Mouse (Mus musculus) hindbrain, embryonic 15.5 days (tissue): ENCODE data around the gene Sbno2. TPM values are rescaled to one million over a fixed set of nuclear protein-coding genes. Genes with fewer than 3 reads are reported as not detected.

ENCODE experiments used
- ATAC-seq: fragments of 200-750 bp; cut with Nextera tagmentation; 2 replicates; pipeline ENCODE4 v1.8.0; 2017; ENCODE audit warnings: low read depth, moderate number of reproducible peaks, moderate TSS enrichment; ENCODE audit not compliant: low FRiP score
- H3K27ac ChIP-seq: fragments of 300-500 bp; sonication (generic); replicated peaks from 2 replicates; pipeline ENCODE4 v1.5.1; 2015; ENCODE audit warnings: mild to moderate bottlenecking, inconsistent platforms
- H3K27me3 ChIP-seq: fragments of 300-500 bp; sonication (generic); 2 replicates; pipeline ENCODE4 v1.6.1; 2015; ENCODE audit warnings: control low read depth, inconsistent platforms
- H3K36me3 ChIP-seq: fragments of 300-500 bp; sonication (generic); 2 replicates; pipeline ENCODE4 v1.6.1; 2015; ENCODE audit warnings: control low read depth, inconsistent platforms
- H3K4me1 ChIP-seq: fragments of 300-500 bp; sonication (generic); replicated peaks from 2 replicates; pipeline ENCODE4 v1.6.1; 2015; ENCODE audit warnings: control low read depth, inconsistent platforms
- H3K4me2 ChIP-seq: fragments of 300-500 bp; sonication (generic); 2 replicates; pipeline ENCODE4 v1.6.1; 2015; ENCODE audit warnings: moderate library complexity, mild to moderate bottlenecking, inconsistent platforms
- H3K4me3 ChIP-seq: fragments of 300-500 bp; sonication (generic); 2 replicates; pipeline ENCODE4 v1.5.1; 2015; ENCODE audit warnings: mild to moderate bottlenecking, inconsistent platforms
- H3K9ac ChIP-seq: fragments of 300-500 bp; sonication (generic); 2 replicates; pipeline ENCODE4 v1.6.1; 2015; ENCODE audit warnings: inconsistent platforms
- H3K9me3 ChIP-seq: fragments of 300-500 bp; sonication (generic); 2 replicates; pipeline ENCODE4 v1.6.1; 2016; ENCODE audit warnings: control low read depth, inconsistent platforms
- WGBS: fragments of 180-500 bp; shearing (Covaris S2); methylation state at CpG from one replicate; pipeline ENCODE4 v1.1.7; 2015; 5-methylcytosine and 5-hydroxymethylcytosine counted together
- polyA plus RNA-seq: library from polyadenylated mRNA; unstranded; fragments of >200 nt; fragmentation: Nextera tagmentation; extraction: Ambion mirVana; gene quantifications from 2 replicates; pipeline ENCODE4 v1.2.1, GENCODE M21; 2015

Gene Sbno2
- polyA plus RNA-seq, 1 experiment from 2014 or later, result 12.6 TPM

GRCm38 (mm10) chr10:80023758-80024157, 81.6 kb downstream of the Sbno2 start:
- Histone ChIP-seq H3K27me3 (peaks cover 17% of the 10 kb centered on the region), H3K36me3 (no peaks in the 10 kb centered on the region), H3K4me2 (no peak overlapping the region), H3K9ac (no peak overlapping the region), H3K4me1 (no peaks in the 10 kb centered on the region), H3K27ac (no peak overlapping the region), H3K4me3 (no peak overlapping the region), H3K9me3 (no peaks in the 10 kb centered on the region)
- ATAC-seq, result no peak
- WGBS, result 89% methylated on average over 5 of the region's 5 CpGs

- H3K9ac ChIP-seq, result no peak overlapping the region
- peaks cover 18% of the 10 kb centered on the region for H3K27me3 ChIP-seq
- no peak overlapping the region for H3K4me3 ChIP-seq
- no peak overlapping the region for H3K27ac ChIP-seq
- ATAC-seq, result no peak
- no peaks in the 10 kb centered on the region for H3K9me3 ChIP-seq
- H3K36me3 ChIP-seq, result no peaks in the 10 kb centered on the region
- H3K4me2 ChIP-seq, result no peak overlapping the region
- 95% methylated on average over 8 of the region's 8 CpGs for WGBS
- no peaks in the 10 kb centered on the region for H3K4me1 ChIP-seq
Observed at GRCm38 (mm10) chr10:80022806-80023205, 82.6 kb downstream of the Sbno2 start.

DNA sequence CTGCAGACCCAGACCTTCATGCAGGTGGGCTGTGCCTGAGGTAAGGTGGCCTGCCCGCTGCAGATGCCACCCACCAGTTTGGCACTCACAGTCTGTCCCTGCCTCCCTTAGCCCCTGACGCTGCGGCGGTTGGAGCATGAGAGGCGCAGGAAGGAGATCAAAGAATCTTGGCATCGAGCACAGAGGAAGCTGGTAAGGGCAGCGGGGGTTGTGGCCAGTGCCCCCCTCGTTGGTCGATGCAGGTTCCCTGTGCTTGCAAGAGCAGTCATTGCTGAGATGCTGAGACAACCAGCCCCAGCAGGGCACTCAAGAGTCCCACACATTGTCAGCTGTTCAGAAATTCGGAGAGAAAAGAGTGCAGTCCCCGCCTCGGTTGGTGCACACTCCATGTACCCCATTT, 83.2 kb downstream of the Sbno2 start:
- WGBS, result 94% methylated on average over 12 of the region's 12 CpGs
- Histone ChIP-seq H3K4me3 (no peak overlapping the region), H3K27me3 (peaks cover 20% of the 10 kb centered on the region), H3K36me3 (no peaks in the 10 kb centered on the region), H3K4me2 (no peak overlapping the region), H3K4me1 (no peaks in the 10 kb centered on the region), H3K27ac (no peak overlapping the region), H3K9me3 (no peaks in the 10 kb centered on the region), H3K9ac (no peak overlapping the region)
- no peak for ATAC-seq

DNA sequence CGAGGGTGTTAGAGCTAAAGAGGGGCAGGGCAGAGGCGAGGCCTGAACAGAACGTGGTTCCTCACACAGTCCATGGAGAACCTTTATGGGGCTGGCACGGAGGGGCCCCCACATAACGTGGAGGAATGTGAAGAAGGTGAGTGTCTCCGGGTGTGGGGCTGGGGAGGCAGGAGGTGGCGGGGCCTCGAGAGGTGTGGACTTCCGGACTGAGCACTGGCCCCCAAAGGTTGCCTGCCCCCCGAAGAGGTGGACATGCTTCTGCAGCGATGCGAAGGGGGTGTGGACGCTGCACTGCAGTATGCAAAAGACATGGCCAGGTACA, 84.1 kb downstream of the Sbno2 start:
- Histone ChIP-seq H3K36me3 (no peaks in the 10 kb centered on the region), H3K4me3 (no peak overlapping the region), H3K9me3 (no peaks in the 10 kb centered on the region), H3K4me1 (no peaks in the 10 kb centered on the region), H3K27me3 (peaks cover 20% of the 10 kb centered on the region), H3K27ac (no peak overlapping the region), H3K9ac (no peak overlapping the region), H3K4me2 (no peak overlapping the region)
- 93% methylated on average over 13 of the region's 13 CpGs for WGBS
- no peak for ATAC-seq

GRCm38 (mm10) chr10:80020603-80021319, 84.6 kb downstream of the Sbno2 start:
- Histone ChIP-seq H3K36me3 (no peaks in the 10 kb centered on the region), H3K4me1 (no peaks in the 10 kb centered on the region), H3K4me3 (no peak overlapping the region), H3K9ac (no peak overlapping the region), H3K27ac (no peak overlapping the region), H3K4me2 (no peak overlapping the region), H3K9me3 (no peaks in the 10 kb centered on the region), H3K27me3 (peaks cover 23% of the 10 kb centered on the region)
- 83% methylated on average over 18 of the region's 18 CpGs for WGBS
- ATAC-seq, result no peak

GRCm38 (mm10) chr10:80020191-80020590, 85.2 kb downstream of the Sbno2 start:
- Histone ChIP-seq H3K27me3 (peaks cover 29% of the 10 kb centered on the region), H3K36me3 (no peaks in the 10 kb centered on the region), H3K4me2 (no peak overlapping the region), H3K4me3 (no peak overlapping the region), H3K9ac (no peak overlapping the region), H3K27ac (no peak overlapping the region), H3K4me1 (no peaks in the 10 kb centered on the region), H3K9me3 (no peaks in the 10 kb centered on the region)
- ATAC-seq, result no peak
- WGBS, result 31% methylated on average over 11 of the region's 11 CpGs

DNA sequence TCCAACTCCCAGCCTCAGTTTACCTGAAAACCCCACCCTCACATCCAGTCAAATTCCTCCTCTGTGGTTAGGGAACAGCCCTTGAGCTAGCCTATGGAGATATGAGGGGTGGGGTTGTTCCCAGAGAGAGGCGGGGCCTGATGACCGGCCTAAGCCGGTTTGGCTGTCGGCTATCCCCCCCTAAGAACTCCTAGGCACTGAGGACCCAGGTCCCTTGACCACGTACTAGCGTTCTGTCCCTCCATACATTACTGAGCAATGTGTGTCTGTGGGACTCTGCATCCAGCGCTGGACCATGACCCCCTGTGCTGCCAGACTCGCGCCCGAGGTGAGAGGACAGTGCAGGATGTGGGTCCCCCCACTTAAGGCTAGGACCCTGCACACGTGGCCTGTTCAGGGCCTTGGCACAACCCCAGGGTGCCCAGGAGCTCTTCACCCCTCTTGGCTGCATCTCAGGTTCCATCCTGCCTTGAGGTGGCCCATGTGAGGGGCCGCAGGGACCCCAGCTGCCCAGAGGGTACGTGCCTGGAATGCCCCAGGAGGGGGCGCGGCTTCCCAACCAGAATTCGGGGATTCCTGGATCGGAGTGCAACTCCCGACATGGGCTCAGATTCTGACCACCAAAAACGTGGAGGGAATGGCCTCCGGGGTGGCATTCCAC, 85.8 kb downstream of the Sbno2 start:
- Histone ChIP-seq H3K27me3 (peaks cover 35% of the 10 kb centered on the region), H3K9me3 (no peaks in the 10 kb centered on the region), H3K36me3 (no peaks in the 10 kb centered on the region), H3K4me2 (no peak overlapping the region), H3K27ac (no peak overlapping the region), H3K9ac (no peak overlapping the region), H3K4me1 (no peaks in the 10 kb centered on the region), H3K4me3 (no peak overlapping the region)
- 6% methylated on average over 20 of the region's 20 CpGs for WGBS
- ATAC-seq, result peak; percentile 28; the same call in 1 of the 2 replicates

DNA sequence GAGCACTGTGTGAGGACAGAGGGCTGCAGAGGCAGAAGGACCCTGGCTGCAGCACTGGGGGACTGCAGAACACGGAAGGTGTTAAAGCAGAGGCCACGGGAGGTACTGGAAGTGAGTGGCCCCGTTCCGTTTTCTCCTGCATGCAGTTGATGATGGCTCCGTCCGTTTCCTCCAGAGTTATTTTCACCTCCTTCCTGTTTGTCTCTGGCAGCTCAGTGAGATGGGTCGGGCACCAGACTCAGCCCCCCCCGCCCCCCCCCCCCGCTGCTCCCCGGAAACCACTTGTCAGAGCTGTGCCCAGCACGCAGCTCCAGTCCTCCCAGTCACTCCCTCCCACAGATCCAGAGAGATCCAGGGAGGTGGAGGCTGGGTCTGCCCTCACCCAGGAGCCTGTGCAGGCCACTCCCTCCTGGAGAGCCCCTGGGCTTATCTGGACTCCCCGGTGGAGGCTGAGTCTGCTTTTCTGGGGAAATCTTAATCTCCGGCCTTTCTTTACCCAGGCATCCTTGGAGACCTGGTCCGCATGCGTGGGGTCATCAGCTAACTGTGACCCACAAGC, 86.6 kb downstream of the Sbno2 start:
- no peaks in the 10 kb centered on the region for H3K4me1 ChIP-seq
- H3K4me3 ChIP-seq, result no peak overlapping the region
- H3K27me3 ChIP-seq, result peaks cover 42% of the 10 kb centered on the region
- H3K9me3 ChIP-seq, result no peaks in the 10 kb centered on the region
- no peak overlapping the region for H3K27ac ChIP-seq
- H3K36me3 ChIP-seq, result no peaks in the 10 kb centered on the region
- H3K9ac ChIP-seq, result no peak overlapping the region
- no peak for ATAC-seq
- WGBS, result 9% methylated on average over 15 of the region's 15 CpGs
- no peak overlapping the region; the same call in 1 of the 2 replicates for H3K4me2 ChIP-seq

DNA sequence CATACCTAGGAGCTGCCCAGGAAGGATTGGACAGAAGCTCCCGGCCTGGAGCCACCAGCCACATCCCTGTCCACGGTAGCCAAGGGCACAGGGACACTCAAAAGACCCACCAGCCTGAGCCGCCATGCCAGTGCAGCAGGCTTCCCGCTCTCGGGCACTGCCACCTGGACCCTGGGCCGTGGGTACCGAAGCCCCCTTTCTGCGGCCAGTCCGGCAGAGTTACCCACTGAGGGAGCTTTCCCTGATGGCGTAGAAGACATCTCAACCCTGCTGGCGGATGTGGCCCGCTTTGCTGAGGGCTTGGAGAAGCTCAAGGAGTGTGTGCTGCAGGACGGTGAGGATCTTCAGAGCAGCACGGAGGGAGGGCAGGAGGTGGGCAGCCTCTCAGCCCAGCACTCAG, 87.6 kb downstream of the Sbno2 start:
- H3K4me3 ChIP-seq, result no peak overlapping the region
- H3K27me3 ChIP-seq, result peaks cover 53% of the 10 kb centered on the region
- H3K27ac ChIP-seq, result no peak overlapping the region
- H3K9ac ChIP-seq, result no peak overlapping the region
- H3K36me3 ChIP-seq, result no peaks in the 10 kb centered on the region
- H3K4me2 ChIP-seq, result no peak overlapping the region
- 79% methylated on average over 14 of the region's 14 CpGs for WGBS
- no peaks in the 10 kb centered on the region for H3K4me1 ChIP-seq
- no peak for ATAC-seq
- no peaks in the 10 kb centered on the region for H3K9me3 ChIP-seq

- Histone ChIP-seq H3K9ac (no peak overlapping the region), H3K36me3 (peaks cover 3% of the 10 kb centered on the region), H3K4me1 (no peaks in the 10 kb centered on the region), H3K27me3 (peaks cover 57% of the 10 kb centered on the region), H3K9me3 (no peaks in the 10 kb centered on the region), H3K4me2 (no peak overlapping the region), H3K27ac (no peak overlapping the region), H3K4me3 (no peak overlapping the region)
- no peak for ATAC-seq
- 60% methylated on average over 3 of the region's 3 CpGs for WGBS
Observed at GRCm38 (mm10) chr10:80017361-80017760, 88.0 kb downstream of the Sbno2 start.

DNA sequence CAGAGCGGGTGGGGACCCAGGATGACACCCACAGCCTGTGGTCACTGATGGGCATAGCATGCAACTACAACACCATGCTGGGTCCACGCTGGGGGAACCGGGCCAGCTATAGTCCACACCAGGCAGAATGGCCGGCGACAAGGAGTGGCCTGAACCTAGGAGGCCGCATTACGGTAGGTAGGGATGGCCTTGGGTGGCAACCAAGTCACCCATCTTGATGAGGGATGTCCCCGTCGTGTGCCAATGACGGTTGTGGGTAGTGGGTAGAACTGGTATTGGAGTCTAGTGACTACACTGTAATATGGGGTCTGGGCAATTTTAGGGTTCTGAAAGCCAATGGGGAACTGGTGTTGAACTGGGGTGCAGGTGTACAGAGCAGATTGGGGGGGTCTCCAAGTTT, 88.4 kb downstream of the Sbno2 start:
- no peaks in the 10 kb centered on the region for H3K4me1 ChIP-seq
- 91% methylated on average over 10 of the region's 10 CpGs for WGBS
- peaks cover 61% of the 10 kb centered on the region for H3K27me3 ChIP-seq
- no peaks in the 10 kb centered on the region for H3K9me3 ChIP-seq
- ATAC-seq, result no peak
- no peak overlapping the region for H3K27ac ChIP-seq
- no peak overlapping the region for H3K4me3 ChIP-seq
- no peak overlapping the region for H3K4me2 ChIP-seq
- peaks cover 7% of the 10 kb centered on the region for H3K36me3 ChIP-seq
- no peak overlapping the region for H3K9ac ChIP-seq

DNA sequence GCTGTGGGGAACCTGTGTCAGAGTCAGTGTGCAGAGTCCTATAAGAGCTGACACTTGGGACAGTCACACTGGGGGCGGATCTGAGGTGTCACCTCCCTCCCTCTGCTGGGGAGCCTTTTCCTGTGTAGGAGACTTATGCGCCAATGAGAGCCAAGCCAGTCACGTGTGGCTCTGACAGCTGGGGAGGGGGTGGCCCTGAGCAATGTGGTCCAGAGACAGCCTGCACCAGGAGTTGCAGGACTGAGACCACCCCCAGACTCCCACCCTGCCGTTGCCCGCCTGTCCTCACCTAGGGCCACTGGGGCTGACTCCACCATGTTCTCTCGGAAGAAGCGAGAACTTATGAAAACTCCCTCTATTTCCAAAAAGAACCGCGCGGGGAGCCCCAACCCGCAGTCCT, 88.9 kb downstream of the Sbno2 start, which contains the start of gene Arhgap45:
Gene Arhgap45 (plus strand): TSS at position 143 of the 400 bp plus-strand sequence.
- Histone ChIP-seq H3K4me3 (no peak within 1 kb of the TSS), H3K4me2 (no peak within 1 kb of the TSS), H3K9ac (no peak within 1 kb of the TSS), H3K27me3 (peaks cover 65% of the 10 kb centered on the region), H3K4me1 (no peaks in the 10 kb centered on the region), H3K9me3 (no peaks in the 10 kb centered on the region), H3K27ac (no peak within 1 kb of the TSS), H3K36me3 (peaks cover 12% of the 10 kb centered on the region)
- 72% methylated on average over 11 of the region's 11 CpGs for WGBS
- ATAC-seq, result no peak
